Mouse (Mus musculus): ENCODE data around the gene Eno2. TPM values are rescaled to one million over a fixed set of nuclear protein-coding genes. Genes with fewer than 3 reads are reported as not detected.

Gene Eno2
- total and polyA plus RNA-seq, 3 experiments, result 20.8 to 24.6 (median 23.6) TPM

DNA sequence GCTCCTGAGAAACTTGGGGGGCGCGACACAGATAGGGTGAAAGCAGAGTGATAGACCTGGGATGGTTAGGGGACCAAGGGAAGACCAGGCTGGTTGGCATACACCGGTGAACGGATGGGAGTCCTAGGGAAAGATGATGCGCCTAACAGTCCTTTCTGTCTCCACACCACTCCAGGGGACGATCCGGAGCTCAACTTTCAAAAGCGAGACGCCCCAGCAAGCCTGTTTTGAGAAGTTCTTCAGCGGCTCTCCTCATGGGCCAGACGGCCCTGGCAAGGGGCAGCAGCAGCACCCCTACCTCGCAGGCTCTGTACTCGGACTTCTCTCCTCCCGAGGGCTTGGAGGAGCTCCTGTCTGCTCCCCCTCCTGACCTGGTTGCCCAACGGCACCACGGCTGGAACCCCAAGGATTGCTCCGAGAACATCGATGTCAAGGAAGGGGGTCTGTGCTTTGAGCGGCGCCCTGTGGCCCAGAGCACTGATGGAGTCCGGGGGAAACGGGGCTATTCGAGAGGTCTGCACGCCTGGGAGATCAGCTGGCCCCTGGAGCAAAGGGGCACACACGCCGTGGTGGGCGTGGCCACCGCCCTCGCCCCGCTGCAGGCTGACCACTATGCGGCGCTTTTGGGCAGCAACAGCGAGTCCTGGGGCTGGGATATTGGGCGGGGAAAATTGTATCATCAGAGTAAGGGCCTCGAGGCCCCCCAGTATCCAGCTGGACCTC is 39.7 kb upstream of the Eno2 start:
- no peak for DNase-seq (ENCODE audit: extremely low read depth)
- dilution Hi-C loops (cut with MboI; ENCODE audit: extremely low pct_ligation_motif_present, extremely low pct_unique_long_range_greater_than_20kb, low sequenced_read_pairs), result no loop called here
- peak overlapping the region; percentile 47 for H3K27ac ChIP-seq (ENCODE audit: insufficient read depth, low read depth)

DNA sequence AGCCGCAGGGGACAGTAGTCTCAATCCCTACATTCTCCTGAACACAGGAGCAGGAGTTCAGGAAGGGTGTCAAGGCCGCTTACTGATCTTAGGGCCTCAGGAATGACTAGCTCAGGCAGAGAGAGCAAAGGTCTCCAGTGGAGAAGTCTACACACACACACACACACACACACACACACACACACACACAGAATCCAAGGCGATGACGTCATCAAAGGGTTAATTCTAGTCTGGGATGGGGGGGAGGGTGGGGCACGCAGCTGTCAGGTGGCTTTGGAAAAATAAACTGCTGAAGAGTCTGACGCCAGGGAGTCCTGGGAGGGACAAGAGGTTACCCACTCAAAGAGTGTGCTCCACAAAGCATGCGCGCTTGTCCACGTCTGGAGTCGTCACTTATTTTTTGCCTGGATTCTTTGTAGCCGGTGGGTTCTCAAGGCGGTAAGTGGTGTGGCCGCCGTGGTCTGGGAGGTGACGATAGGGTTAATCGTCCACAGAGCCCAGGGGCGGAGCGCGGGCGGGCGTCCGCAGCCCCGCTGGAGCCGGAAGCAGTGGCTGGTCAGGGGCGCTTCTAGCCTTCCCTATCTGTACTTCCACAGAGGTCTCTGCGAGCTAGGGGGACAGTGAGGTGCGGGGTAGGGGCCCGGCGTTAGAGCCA is 39.0 kb upstream of the Eno2 start, which contains the start of gene Spsb2:
Spsb2 (plus strand) TSS at position 304 of the 655 bp plus-strand sequence.
- Histone ChIP-seq H3K4me2 (ENCODE audit: insufficient read depth, low read depth, poor library complexity, severe bottlenecking) (peak within 1 kb of the TSS; percentile 26), H3K27ac (ENCODE audit: insufficient read depth, low read depth) (peak within 1 kb of the TSS; percentile 47), H3K4me3 (replicated peaks in 1 of 3; ENCODE audit: low read depth in 2 of 3, low read length in 2 of 3, poor library complexity in 1 of 3) (peak within 1 kb of the TSS in 2 of 3 experiments; percentile 30 to 66), H3K79me2 (replicated peaks; ENCODE audit: control insufficient read depth, extremely low read depth, insufficient read depth, poor library complexity, severe bottlenecking) (peaks cover 19% of the 10 kb centered on the region), H3K9ac (ENCODE audit: insufficient read depth, low read depth) (peak within 1 kb of the TSS; percentile 62), H3K27me3 (replicated peaks) (no peaks in the 10 kb centered on the region), H3K36me3 (replicated peaks in 1 of 2; ENCODE audit: control insufficient read depth in 1 of 2, insufficient read depth in 1 of 2, low read length in 1 of 2) (peaks cover 23 to 52% of the 10 kb centered on the region in 2 experiments), H3K4me1 (ENCODE audit: control insufficient read depth in 1 of 2, insufficient read depth in 2 of 2) (peaks cover 0 to 46% of the 10 kb centered on the region in 2 experiments; a peak in 2 of 4 replicates), H3K9me3 (replicated peaks; ENCODE audit: low read length) (peaks cover 2% of the 10 kb centered on the region)
- DNase-seq (ENCODE audit: extremely low read depth), result no peak
- TF ChIP-seq ELF1 (IDR thresholded peaks at IDR 0.05; ENCODE audit: low read depth, low read length), result peak; percentile 48
- TF ChIP-seq TCF12 (IDR thresholded peaks at IDR 0.05; ENCODE audit: low read depth, low read length), result 0 out of 2 replicates have a peak, but pooled peaks have one; percentile 11
- no peak for TF ChIP-seq MEF2A (IDR thresholded peaks at IDR 0.05; ENCODE audit: borderline replicate concordance, low read depth, low read length)
- TF ChIP-seq ZNF384 (IDR thresholded peaks at IDR 0.05; ENCODE audit: low read depth, low read length), result no peak
- no peak for TF ChIP-seq USF1 (IDR thresholded peaks at IDR 0.05; ENCODE audit: low read depth, low read length)
- TF ChIP-seq RCOR1 (conservative IDR thresholded peaks at IDR 0.05; ENCODE audit: low read depth, low read length), result no peak
- no peak for TF ChIP-seq NRF1 (IDR thresholded peaks at IDR 0.05; ENCODE audit: low read depth, low read length)
- TF ChIP-seq EP300 (IDR thresholded peaks at IDR 0.05; ENCODE audit: low read length), result no peak
- TF ChIP-seq MAX (IDR thresholded peaks at IDR 0.05; ENCODE audit: low read length), result no peak
- in situ Hi-C loops (cut with MboI; ENCODE audit: low pct_ligation_motif_present, low pct_unique_long_range_greater_than_20kb, low sequenced_read_pairs) (no loop called here), dilution Hi-C loops (cut with MboI; ENCODE audit: extremely low pct_ligation_motif_present, extremely low pct_unique_long_range_greater_than_20kb, low sequenced_read_pairs) (no loop called here)

More for the DNA sequence above, 39.7 kb upstream of the Eno2 start:
- in situ Hi-C loops (cut with MboI; ENCODE audit: low pct_ligation_motif_present, low pct_unique_long_range_greater_than_20kb, low sequenced_read_pairs), result no loop called here
- peaks cover 23 to 52% of the 10 kb centered on the region in 2 experiments for H3K36me3 ChIP-seq (replicated peaks in 1 of 2; ENCODE audit: control insufficient read depth in 1 of 2, insufficient read depth in 1 of 2, low read length in 1 of 2)
- H3K4me3 ChIP-seq (replicated peaks in 1 of 3; ENCODE audit: low read depth in 2 of 3, low read length in 2 of 3, poor library complexity in 1 of 3), result peak overlapping the region in 2 of 3 experiments; percentile 30 to 66
- H3K4me2 ChIP-seq (ENCODE audit: insufficient read depth, low read depth, poor library complexity, severe bottlenecking), result peak overlapping the region; percentile 26
- peak overlapping the region; percentile 62 for H3K9ac ChIP-seq (ENCODE audit: insufficient read depth, low read depth)
- H3K4me1 ChIP-seq (ENCODE audit: control insufficient read depth in 1 of 2, insufficient read depth in 2 of 2), result peaks cover 1 to 48% of the 10 kb centered on the region in 2 experiments
- peaks cover 23% of the 10 kb centered on the region for H3K79me2 ChIP-seq (replicated peaks; ENCODE audit: control insufficient read depth, extremely low read depth, insufficient read depth, poor library complexity, severe bottlenecking)
- 0 out of 2 replicates have a peak, but pooled peaks have one; percentile 9 for TF ChIP-seq CHD2 (IDR thresholded peaks at IDR 0.05; ENCODE audit: low read length)
- TF ChIP-seq TBP (conservative IDR thresholded peaks at IDR 0.05; ENCODE audit: low read depth, low read length), result no peak
- TF ChIP-seq JUN (IDR thresholded peaks at IDR 0.05; ENCODE audit: insufficient read depth, low read depth, low read length), result no peak
- TF ChIP-seq MEF2A (IDR thresholded peaks at IDR 0.05; ENCODE audit: borderline replicate concordance, low read depth, low read length), result peak; percentile 41; the same call in 1 of the 2 replicates
- no peak for TF ChIP-seq NELFE (IDR thresholded peaks at IDR 0.05; ENCODE audit: low read depth, low read length)
- peak; percentile 21 for TF ChIP-seq POLR2AphosphoS2 (IDR thresholded peaks at IDR 0.05; ENCODE audit: low read depth, low read length)
- peak; percentile 25; the same call in 1 of the 2 replicates for TF ChIP-seq MYC (IDR thresholded peaks at IDR 0.05; ENCODE audit: low read depth, low read length)
- no peak for TF ChIP-seq E2F4 (IDR thresholded peaks at IDR 0.05; ENCODE audit: insufficient replicate concordance, low read depth, low read length)
- no peak for TF ChIP-seq MXI1 (IDR thresholded peaks at IDR 0.05; ENCODE audit: low read depth, low read length)
- no peak for TF ChIP-seq USF1 (IDR thresholded peaks at IDR 0.05; ENCODE audit: low read depth, low read length)
- no peak for TF ChIP-seq ELF1 (IDR thresholded peaks at IDR 0.05; ENCODE audit: low read depth, low read length)
- TF ChIP-seq MAZ (IDR thresholded peaks at IDR 0.05; ENCODE audit: low read depth, low read length), result peak; percentile 66; the same call in 1 of the 2 replicates
- TF ChIP-seq HCFC1 (IDR thresholded peaks at IDR 0.05; ENCODE audit: low read depth, low read length), result peak; percentile 28; the same call in 1 of the 2 replicates
- TF ChIP-seq BHLHE40 (IDR thresholded peaks at IDR 0.05; ENCODE audit: low read depth, low read length), result peak; percentile 48; the same call in 1 of the 2 replicates
- no peak for TF ChIP-seq GABPA (IDR thresholded peaks at IDR 0.05; ENCODE audit: insufficient replicate concordance, low read depth, low read length)
- TF ChIP-seq UBTF (IDR thresholded peaks at IDR 0.05; ENCODE audit: low read depth, low read length), result no peak
- no peak for TF ChIP-seq POLR2A (IDR thresholded peaks at IDR 0.05; ENCODE audit: low read depth, low read length)
- TF ChIP-seq MAFK (IDR thresholded peaks at IDR 0.05; ENCODE audit: insufficient replicate concordance, low read length), result no peak
- TF ChIP-seq PAX5 (IDR thresholded peaks at IDR 0.05; ENCODE audit: low read length), result no peak
- TF ChIP-seq RAD21 (IDR thresholded peaks at IDR 0.05; ENCODE audit: low read depth, low read length), result peak; percentile 32
- TF ChIP-seq SMC3 (IDR thresholded peaks at IDR 0.05; ENCODE audit: low read depth, low read length), result peak; percentile 37
- no peak for TF ChIP-seq EP300 (IDR thresholded peaks at IDR 0.05; ENCODE audit: low read length)
- TF ChIP-seq MAX (IDR thresholded peaks at IDR 0.05; ENCODE audit: low read length), result no peak
- TF ChIP-seq IRF4 (IDR thresholded peaks at IDR 0.05; ENCODE audit: low read depth, low read length), result no peak
- no peak for TF ChIP-seq USF2 (conservative IDR thresholded peaks at IDR 0.05; ENCODE audit: low read depth, low read length)
- no peak for TF ChIP-seq CHD1 (IDR thresholded peaks at IDR 0.05; ENCODE audit: low read depth, low read length)
- peak in 1 of 2 experiments; percentile 68; a peak in 2 of 4 replicates for TF ChIP-seq CTCF (conservative IDR thresholded peaks at IDR 0.05 in 1 of 2, IDR thresholded peaks at IDR 0.05 in 1 of 2; ENCODE audit: low read depth in 2 of 2, low read length in 2 of 2)
- TF ChIP-seq TCF12 (IDR thresholded peaks at IDR 0.05; ENCODE audit: low read depth, low read length), result peak; percentile 33; the same call in 1 of the 2 replicates
- TF ChIP-seq ETS1 (conservative IDR thresholded peaks at IDR 0.05; ENCODE audit: low read depth, low read length), result no peak
- no peak for TF ChIP-seq RCOR1 (conservative IDR thresholded peaks at IDR 0.05; ENCODE audit: low read depth, low read length)
- no peak for TF ChIP-seq ZKSCAN1 (IDR thresholded peaks at IDR 0.05; ENCODE audit: borderline replicate concordance, low read depth, low read length)
- peak; percentile 56; the same call in 1 of the 2 replicates for TF ChIP-seq ZMIZ1 (IDR thresholded peaks at IDR 0.05; ENCODE audit: low read depth, low read length)
- no peak for TF ChIP-seq ZC3H11A (IDR thresholded peaks at IDR 0.05; ENCODE audit: low read depth, low read length)
- TF ChIP-seq SIN3A (IDR thresholded peaks at IDR 0.05; ENCODE audit: low read length), result peak; percentile 37; the same call in 1 of the 2 replicates
- TF ChIP-seq KAT2A (IDR thresholded peaks at IDR 0.05; ENCODE audit: insufficient replicate concordance, low read length), result no peak
- TF ChIP-seq JUND (conservative IDR thresholded peaks at IDR 0.05; ENCODE audit: low read depth, low read length), result no peak
- TF ChIP-seq NRF1 (IDR thresholded peaks at IDR 0.05; ENCODE audit: low read depth, low read length), result no peak
- TF ChIP-seq ZNF384 (IDR thresholded peaks at IDR 0.05; ENCODE audit: low read depth, low read length), result no peak
- no peaks in the 10 kb centered on the region for H3K27me3 ChIP-seq (replicated peaks)
- H3K9me3 ChIP-seq (replicated peaks; ENCODE audit: low read length), result no peaks in the 10 kb centered on the region
